Mouse (Mus musculus): ENCODE results near the gene Galnt10. TPM values are rescaled to one million over a fixed set of nuclear protein-coding genes. Genes with fewer than 3 reads are reported as not detected.

Gene Galnt10
- polyA plus RNA-seq, 1 experiment from 2014 or later = 23.6 TPM

GRCm38 (mm10) chr11:57615871-57616270 is 29.4 kb upstream of the Galnt10 start:
- Histone ChIP-seq H3K36me3 (no peaks in the 10 kb centered on the region), H3K27me3 (peaks cover 16% of the 10 kb centered on the region), H3K4me1 (replicated peaks) (0 out of 2 replicates have a peak, but pooled peaks cover 8% of the 10 kb centered on the region), H3K4me3 (replicated peaks) (no peak overlapping the region), H3K4me2 (no peak overlapping the region), H3K27ac (no peak overlapping the region), H3K9ac (no peak overlapping the region), H3K9me3 (replicated peaks) (no peaks in the 10 kb centered on the region)
- WGBS (ENCODE audit: insufficient replicate concordance) = 53% methylated on average over 13 of the region's 13 CpGs
- ATAC-seq (ENCODE audit: low read depth) (no peak), DNase-seq (no peak)

- Histone ChIP-seq H3K4me1 (replicated peaks) (0 out of 2 replicates have a peak, but pooled peaks cover 8% of the 10 kb centered on the region), H3K27me3 (peaks cover 25% of the 10 kb centered on the region), H3K4me3 (replicated peaks) (no peak overlapping the region), H3K9me3 (replicated peaks) (no peaks in the 10 kb centered on the region), H3K4me2 (no peak overlapping the region), H3K9ac (no peak overlapping the region), H3K27ac (no peak overlapping the region), H3K36me3 (no peaks in the 10 kb centered on the region)
- ATAC-seq (ENCODE audit: low read depth) (peak; percentile 45; the same call in 1 of the 2 replicates), DNase-seq (peak; percentile 20)
- 27% methylated on average over 15 of the region's 15 CpGs for WGBS (ENCODE audit: insufficient replicate concordance)
Measured at GRCm38 (mm10) chr11:57617526-57618264, 27.5 kb upstream of the Galnt10 start.

GRCm38 (mm10) chr11:57621472-57621871 is 23.8 kb upstream of the Galnt10 start:
- H3K9ac ChIP-seq = no peak overlapping the region
- no peaks in the 10 kb centered on the region for H3K9me3 ChIP-seq (replicated peaks)
- peaks cover 18% of the 10 kb centered on the region for H3K27me3 ChIP-seq
- DNase-seq = no peak
- H3K4me1 ChIP-seq (replicated peaks) = peaks cover 40% of the 10 kb centered on the region
- no peak overlapping the region for H3K4me2 ChIP-seq
- H3K36me3 ChIP-seq = no peaks in the 10 kb centered on the region
- 72% methylated on average over 3 of the region's 3 CpGs for WGBS (ENCODE audit: insufficient replicate concordance)
- no peak for ATAC-seq (ENCODE audit: low read depth)
- no peak overlapping the region for H3K4me3 ChIP-seq (replicated peaks)
- no peak overlapping the region for H3K27ac ChIP-seq

- ATAC-seq (ENCODE audit: low read depth) (no peak), DNase-seq (no peak)
- Histone ChIP-seq H3K4me2 (no peak overlapping the region), H3K9ac (no peak overlapping the region), H3K4me3 (replicated peaks) (no peak overlapping the region), H3K27ac (no peak overlapping the region), H3K9me3 (replicated peaks) (no peaks in the 10 kb centered on the region), H3K4me1 (replicated peaks) (peaks cover 40% of the 10 kb centered on the region), H3K36me3 (no peaks in the 10 kb centered on the region), H3K27me3 (peaks cover 15% of the 10 kb centered on the region)
Measured at GRCm38 (mm10) chr11:57621876-57622275, 23.4 kb upstream of the Galnt10 start.

GRCm38 (mm10) chr11:57624490-57624893 is 20.8 kb upstream of the Galnt10 start:
- DNase-seq (peak; percentile 66), ATAC-seq (ENCODE audit: low read depth) (peak; percentile 97)
- Histone ChIP-seq H3K4me3 (replicated peaks) (no peak overlapping the region), H3K36me3 (no peaks in the 10 kb centered on the region), H3K4me2 (peak overlapping the region; percentile 46), H3K27me3 (peaks cover 14% of the 10 kb centered on the region), H3K27ac (peak overlapping the region; percentile 88), H3K9ac (peak overlapping the region; percentile 57), H3K9me3 (replicated peaks) (no peaks in the 10 kb centered on the region), H3K4me1 (replicated peaks) (peaks cover 43% of the 10 kb centered on the region)
- WGBS (ENCODE audit: insufficient replicate concordance) = 32% methylated on average over 5 of the region's 5 CpGs

- peak overlapping the region; percentile 88 for H3K27ac ChIP-seq
- no peak overlapping the region for H3K4me3 ChIP-seq (replicated peaks)
- H3K9ac ChIP-seq = peak overlapping the region; percentile 57; the same call in 1 of the 2 replicates
- peaks cover 14% of the 10 kb centered on the region for H3K27me3 ChIP-seq
- peak; percentile 34; the same call in 1 of the 2 replicates for ATAC-seq (ENCODE audit: low read depth)
- no peak for DNase-seq
- H3K36me3 ChIP-seq = no peaks in the 10 kb centered on the region
- H3K4me1 ChIP-seq (replicated peaks) = peaks cover 43% of the 10 kb centered on the region
- no peaks in the 10 kb centered on the region for H3K9me3 ChIP-seq (replicated peaks)
- peak overlapping the region; percentile 46; the same call in 1 of the 2 replicates for H3K4me2 ChIP-seq
Measured at GRCm38 (mm10) chr11:57625465-57625864, 19.8 kb upstream of the Galnt10 start.

- H3K4me3 ChIP-seq (replicated peaks) = no peak overlapping the region
- WGBS (ENCODE audit: insufficient replicate concordance) = 52% methylated on average over 9 of the region's 9 CpGs
- peak; percentile 33 for DNase-seq
- peaks cover 12% of the 10 kb centered on the region; the same call in 1 of the 2 replicates for H3K27me3 ChIP-seq
- no peak overlapping the region for H3K4me2 ChIP-seq
- no peaks in the 10 kb centered on the region for H3K9me3 ChIP-seq (replicated peaks)
- no peaks in the 10 kb centered on the region for H3K36me3 ChIP-seq
- H3K9ac ChIP-seq = no peak overlapping the region
- no peak for ATAC-seq (ENCODE audit: low read depth)
- peaks cover 43% of the 10 kb centered on the region for H3K4me1 ChIP-seq (replicated peaks)
- H3K27ac ChIP-seq = no peak overlapping the region
Measured at GRCm38 (mm10) chr11:57627086-57627735, 18.0 kb upstream of the Galnt10 start.

- H3K36me3 ChIP-seq = no peaks in the 10 kb centered on the region
- DNase-seq (no peak), ATAC-seq (ENCODE audit: low read depth) (no peak)
- 68% methylated on average over 7 of the region's 7 CpGs for WGBS (ENCODE audit: insufficient replicate concordance)
- no peak overlapping the region for H3K9ac ChIP-seq
- no peak overlapping the region for H3K27ac ChIP-seq
- H3K27me3 ChIP-seq = peaks cover 44% of the 10 kb centered on the region
- H3K4me3 ChIP-seq (replicated peaks) = no peak overlapping the region
- H3K4me1 ChIP-seq (replicated peaks) = peaks cover 10% of the 10 kb centered on the region
- no peak overlapping the region for H3K4me2 ChIP-seq
- H3K9me3 ChIP-seq (replicated peaks) = no peaks in the 10 kb centered on the region
Measured at GRCm38 (mm10) chr11:57631805-57632485, 13.3 kb upstream of the Galnt10 start.

GRCm38 (mm10) chr11:57633006-57633405 is 12.2 kb upstream of the Galnt10 start:
- Histone ChIP-seq H3K9ac (no peak overlapping the region), H3K4me1 (replicated peaks) (peaks cover 1% of the 10 kb centered on the region), H3K4me3 (replicated peaks) (no peak overlapping the region), H3K27me3 (peaks cover 44% of the 10 kb centered on the region), H3K27ac (no peak overlapping the region), H3K36me3 (no peaks in the 10 kb centered on the region), H3K9me3 (replicated peaks) (no peaks in the 10 kb centered on the region), H3K4me2 (no peak overlapping the region)
- ATAC-seq (ENCODE audit: low read depth) (no peak), DNase-seq (no peak)
- 80% methylated on average over 2 of the region's 2 CpGs for WGBS (ENCODE audit: insufficient replicate concordance)

- ATAC-seq (ENCODE audit: low read depth) (no peak), DNase-seq (no peak)
- no peaks in the 10 kb centered on the region for H3K36me3 ChIP-seq
- H3K4me3 ChIP-seq (replicated peaks) = no peak overlapping the region
- H3K4me1 ChIP-seq (replicated peaks) = no peaks in the 10 kb centered on the region
- WGBS (ENCODE audit: insufficient replicate concordance) = 47% methylated on average over 6 of the region's 6 CpGs
- H3K4me2 ChIP-seq = no peak overlapping the region
- H3K9me3 ChIP-seq (replicated peaks) = no peaks in the 10 kb centered on the region
- H3K27ac ChIP-seq = no peak overlapping the region
- no peak overlapping the region for H3K9ac ChIP-seq
- H3K27me3 ChIP-seq = peaks cover 41% of the 10 kb centered on the region
Measured at GRCm38 (mm10) chr11:57633975-57634585, 11.2 kb upstream of the Galnt10 start.

- Histone ChIP-seq H3K4me3 (replicated peaks) (no peak overlapping the region), H3K4me2 (no peak overlapping the region), H3K36me3 (no peaks in the 10 kb centered on the region), H3K4me1 (replicated peaks) (no peaks in the 10 kb centered on the region), H3K9me3 (replicated peaks) (no peaks in the 10 kb centered on the region), H3K27ac (no peak overlapping the region), H3K27me3 (peaks cover 39% of the 10 kb centered on the region), H3K9ac (no peak overlapping the region)
- DNase-seq (no peak), ATAC-seq (ENCODE audit: low read depth) (no peak)
- 26% methylated on average over 9 of the region's 9 CpGs for WGBS (ENCODE audit: insufficient replicate concordance)
Measured at GRCm38 (mm10) chr11:57635148-57635547, 10.1 kb upstream of the Galnt10 start.
